Mouse (Mus musculus) embryonic fibroblast, embryonic 13.5 days (primary cell): Measurements from ENCODE around the gene Rnf212b.

Experiments
- CTCF ChIP-seq: IDR thresholded peaks from 2 replicates; pipeline ENCODE4 v1.5.1; 2011; ENCODE audit warnings: mild to moderate bottlenecking, control low read depth, low read length, moderate library complexity, borderline replicate concordance; ENCODE audit not compliant: insufficient read depth
- POLR2A ChIP-seq: IDR thresholded peaks from 2 replicates; pipeline ENCODE4 v1.6.1; 2011; ENCODE audit warnings: low read depth, mild to moderate bottlenecking, control low read depth, low read length, moderate library complexity

GRCm38 (mm10) chr14:54864313-54865036, 50.5 kb downstream of the Rnf212b start:
- no peak for TF ChIP-seq POLR2A
- no peak for TF ChIP-seq CTCF
